In the genomic region with DNA sequence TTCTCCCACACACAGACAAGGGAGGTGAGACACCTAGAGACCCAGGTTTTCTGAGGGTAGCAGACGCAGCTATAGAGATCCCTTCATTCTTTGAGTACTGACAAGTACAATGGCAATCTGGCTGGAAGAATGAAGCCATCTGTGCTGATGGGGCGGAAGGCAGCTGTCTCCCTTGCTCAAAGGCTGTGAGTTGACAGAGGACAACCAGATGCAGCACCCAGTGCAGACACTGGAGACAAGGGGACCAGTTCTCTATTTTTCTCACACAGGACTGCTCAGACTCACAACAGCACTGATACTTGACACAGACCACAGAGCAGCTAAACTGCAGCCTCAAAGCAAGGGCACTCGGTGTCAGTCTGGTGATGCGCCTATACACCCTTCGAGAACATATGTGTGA, we compare ENCODE assay signal across 9 mouse cellular contexts. TPM values are rescaled to one million over a fixed set of nuclear protein-coding genes. Genes with fewer than 3 reads are reported as not detected.
DNase-seq lines count a peak whose midpoint lies in the region; ATAC-seq and TF ChIP-seq lines count a peak whose summit lies in the region.
"Had no signal": no experiment of that assay in that cellular context is flagged by ENCODE, and none has a peak within 500 bp of the region (broad histone marks: within the 10 kb centered on the region; RNA-seq: fewer than 3 reads in every experiment).

No protein-coding gene starts in this region.

- peak overlapping the region; percentile 37 for H3K9ac ChIP-seq in forebrain, embryonic 13.5 days
- H3K9ac ChIP-seq in neural tube, embryonic 12.5 days: no peak overlapping the region
- no peak overlapping the region for H3K9ac ChIP-seq in heart, adult 2 months (ENCODE audit: low read depth, low read length)

- intact Hi-C loops in heart, postnatal 10 days (cut with DNase I): no loop called here
- intact Hi-C loops in heart, adult 2 months (cut with DNase I): no loop called here

- peak; percentile 63 for DNase-seq in heart, embryonic 10.5 days (ENCODE audit: low spot score)
- DNase-seq in heart, postnatal 10 days: no peak
- peak; percentile 78 for DNase-seq in layer of hippocampus, adult 9-11 months
- DNase-seq in adrenal gland, adult (ENCODE audit: inconsistent age in 2 of 2, low spot score in 1 of 2): no peak
- DNase-seq in heart, adult 2 months: no peak
- no peak for DNase-seq in T-cell, adult 2 months (ENCODE audit: low spot score)

- peaks cover 93% of the 10 kb centered on the region for H3K27me3 ChIP-seq in heart, embryonic 10.5 days (ENCODE audit: insufficient read depth, poor library complexity, severe bottlenecking)
- peaks cover 51% of the 10 kb centered on the region for H3K27me3 ChIP-seq in forebrain, embryonic 13.5 days
- H3K27me3 ChIP-seq in neural tube, embryonic 12.5 days (replicated peaks): peaks cover 32% of the 10 kb centered on the region
- H3K27me3 ChIP-seq in heart, adult 2 months (ENCODE audit: control insufficient read depth, insufficient read depth, low read length): peaks cover 14% of the 10 kb centered on the region

- WGBS in heart, embryonic 10.5 days: 55% methylated on average over 5 of the region's 5 CpGs
- whole genome bisulfite sequencing in forebrain, embryonic 13.5 days: 51% methylated on average over 5 of the region's 5 CpGs
- 47% methylated on average over 5 of the region's 5 CpGs for WGBS in neural tube, embryonic 12.5 days
- 59% methylated on average over 5 of the region's 5 CpGs for WGBS in heart, adult 2 months

- no peak for TF ChIP-seq POLR2A in heart, adult 2 months (IDR thresholded peaks at IDR 0.05; ENCODE audit: insufficient read depth, low read depth, low read length)

- ATAC-seq in forebrain, embryonic 13.5 days: no peak
- no peak for ATAC-seq in neural tube, embryonic 12.5 days (ENCODE audit: low FRiP score, low read depth)

- H3K4me3 ChIP-seq in heart, embryonic 10.5 days: no peak overlapping the region
- peak overlapping the region; percentile 57 for H3K4me3 ChIP-seq in forebrain, embryonic 13.5 days
- peak overlapping the region; percentile 46 for H3K4me3 ChIP-seq in neural tube, embryonic 12.5 days
- H3K4me3 ChIP-seq in heart, adult 2 months: no peak overlapping the region

- no peaks in the 10 kb centered on the region for H3K36me3 ChIP-seq in heart, embryonic 10.5 days
- no peaks in the 10 kb centered on the region for H3K36me3 ChIP-seq in forebrain, embryonic 13.5 days (ENCODE audit: poor library complexity, severe bottlenecking)
- no peaks in the 10 kb centered on the region for H3K36me3 ChIP-seq in neural tube, embryonic 12.5 days
- H3K36me3 ChIP-seq in heart, adult 2 months (ENCODE audit: control insufficient read depth, insufficient read depth, low read length): no peaks in the 10 kb centered on the region

- H3K79me2 ChIP-seq in heart, adult 2 months (replicated peaks; ENCODE audit: control insufficient read depth, insufficient read depth, low read length): no peaks in the 10 kb centered on the region

- H3K4me2 ChIP-seq in forebrain, embryonic 13.5 days: peak overlapping the region; percentile 92
- peak overlapping the region; percentile 93 for H3K4me2 ChIP-seq in neural tube, embryonic 12.5 days (replicated peaks)

- no peak overlapping the region for H3K27ac ChIP-seq in heart, embryonic 10.5 days
- peak overlapping the region; percentile 45 for H3K27ac ChIP-seq in forebrain, embryonic 13.5 days
- no peak overlapping the region for H3K27ac ChIP-seq in neural tube, embryonic 12.5 days
- H3K27ac ChIP-seq in heart, adult 2 months: no peak overlapping the region

- TF ChIP-seq EP300 in heart, adult 2 months (IDR thresholded peaks at IDR 0.05; ENCODE audit: insufficient read depth, low read depth, low read length): no peak

- TF ChIP-seq CTCF in heart, adult 2 months (IDR thresholded peaks at IDR 0.05): no peak

- H3K4me1 ChIP-seq in heart, embryonic 10.5 days: peaks cover 32% of the 10 kb centered on the region
- H3K4me1 ChIP-seq in forebrain, embryonic 13.5 days: peaks cover 32% of the 10 kb centered on the region
- H3K4me1 ChIP-seq in neural tube, embryonic 12.5 days: peaks cover 30% of the 10 kb centered on the region
- no peaks in the 10 kb centered on the region for H3K4me1 ChIP-seq in heart, adult 2 months (ENCODE audit: control insufficient read depth, insufficient read depth, low read length)

- H3K9me3 ChIP-seq in heart, embryonic 10.5 days: peaks cover 5% of the 10 kb centered on the region; the same call in 1 of the 2 replicates
- peaks cover 3% of the 10 kb centered on the region; the same call in 1 of the 2 replicates for H3K9me3 ChIP-seq in forebrain, embryonic 13.5 days (replicated peaks)
- no peaks in the 10 kb centered on the region for H3K9me3 ChIP-seq in neural tube, embryonic 12.5 days

RNA-seq across cellular contexts. Expression of gene Shisa7, which starts 2.4 kb away (rescaled TPM):
- polyA plus RNA-seq in heart, embryonic 10.5 days (2016; fragmentation: Nextera tagmentation; extraction: Ambion mirVana): 0.14 TPM in 1 of 2 replicates, not detected in the other
- under 1 TPM in 1 of 2 experiments, not detected in 1; 0.15 TPM for total RNA-seq in heart, postnatal 10 days (2021)
- polyA plus RNA-seq in forebrain, embryonic 13.5 days (2015; fragmentation: Nextera tagmentation; extraction: Ambion mirVana): 5.6 and 7.1 TPM in 2 replicates
- polyA plus RNA-seq in neural tube, embryonic 12.5 days (2016; fragmentation: Nextera tagmentation; extraction: Ambion mirVana): 6.0 and 6.5 TPM in 2 replicates
- under 1 TPM in 1 of 2 experiments, not detected in 1; 0.07 TPM for total RNA-seq in heart, adult 2 months (2021)
- 0.09 and 0.12 TPM in 2 replicates for polyA plus RNA-seq in heart, adult 2 months (2012; rRNA removed)
- total RNA-seq: monocyte, adult 5-6 weeks had no signal

RNA-seq across cellular contexts. Expression of gene Isoc2b, which starts 28.0 kb away (rescaled TPM):
- 3.9 TPM in 2 replicates for polyA plus RNA-seq in heart, embryonic 10.5 days (2016; fragmentation: Nextera tagmentation; extraction: Ambion mirVana)
- 1 to 10 TPM; 3.6 to 4.7 TPM for total RNA-seq in heart, postnatal 10 days (2021)
- 2.7 and 3.4 TPM in 2 replicates for polyA plus RNA-seq in forebrain, embryonic 13.5 days (2015; fragmentation: Nextera tagmentation; extraction: Ambion mirVana)
- polyA plus RNA-seq in neural tube, embryonic 12.5 days (2016; fragmentation: Nextera tagmentation; extraction: Ambion mirVana): 4.8 and 5.4 TPM in 2 replicates
- total RNA-seq in heart, adult 2 months (2021): 1 to 10 TPM; 3.5 to 3.8 TPM
- polyA plus RNA-seq in heart, adult 2 months (2012; rRNA removed): 10.0 and 10.3 TPM in 2 replicates

RNA-seq across cellular contexts. Expression of gene Ube2s, which starts 29.7 kb away (rescaled TPM):
- 337 and 447 TPM in 2 replicates for polyA plus RNA-seq in heart, embryonic 10.5 days (2016; fragmentation: Nextera tagmentation; extraction: Ambion mirVana)
- total RNA-seq in heart, postnatal 10 days (2021): 100 to 1,000 TPM; 149 to 152 TPM
- polyA plus RNA-seq in forebrain, embryonic 13.5 days (2015; fragmentation: Nextera tagmentation; extraction: Ambion mirVana): 398 and 454 TPM in 2 replicates
- 380 and 386 TPM in 2 replicates for polyA plus RNA-seq in neural tube, embryonic 12.5 days (2016; fragmentation: Nextera tagmentation; extraction: Ambion mirVana)
- 10 to 100 TPM; 85.1 to 99.1 TPM for total RNA-seq in heart, adult 2 months (2021)
- 167 and 265 TPM in 2 replicates for polyA plus RNA-seq in heart, adult 2 months (2012; rRNA removed)

RNA-seq across cellular contexts. Expression of gene Isoc2a, which starts 34.9 kb away (rescaled TPM):
- 1.3 TPM in 2 replicates for polyA plus RNA-seq in heart, embryonic 10.5 days (2016; fragmentation: Nextera tagmentation; extraction: Ambion mirVana)
- 10 to 100 TPM; 15.8 to 16.3 TPM for total RNA-seq in heart, postnatal 10 days (2021)
- 0.63 and 0.77 TPM in 2 replicates for polyA plus RNA-seq in forebrain, embryonic 13.5 days (2015; fragmentation: Nextera tagmentation; extraction: Ambion mirVana)
- 0.91 and 0.93 TPM in 2 replicates for polyA plus RNA-seq in neural tube, embryonic 12.5 days (2016; fragmentation: Nextera tagmentation; extraction: Ambion mirVana)
- 10 to 100 TPM; 48.9 to 55.5 TPM for total RNA-seq in heart, adult 2 months (2021)
- 29.3 and 30.6 TPM in 2 replicates for polyA plus RNA-seq in heart, adult 2 months (2012; rRNA removed)

RNA-seq across cellular contexts. Expression of gene Rpl28, which starts 49.4 kb away (rescaled TPM):
- polyA plus RNA-seq in heart, embryonic 10.5 days (2016; fragmentation: Nextera tagmentation; extraction: Ambion mirVana): 314 and 329 TPM in 2 replicates
- total RNA-seq in heart, postnatal 10 days (2021): 100 to 1,000 TPM; 630 to 679 TPM
- 244 and 284 TPM in 2 replicates for polyA plus RNA-seq in forebrain, embryonic 13.5 days (2015; fragmentation: Nextera tagmentation; extraction: Ambion mirVana)
- 311 and 322 TPM in 2 replicates for polyA plus RNA-seq in neural tube, embryonic 12.5 days (2016; fragmentation: Nextera tagmentation; extraction: Ambion mirVana)
- total RNA-seq in heart, adult 2 months (2021): 100 to 1,000 TPM; 492 to 575 TPM
- polyA plus RNA-seq in heart, adult 2 months (2012; rRNA removed): 135 and 202 TPM in 2 replicates

Comparison
In these comparisons a context has a peak if more than half of its experiments do, and no peak if none do; other contexts are left out.
1. DNase-seq: peak in heart, embryonic 10.5 days (single experiment) and layer of hippocampus, adult 9-11 months (single experiment); none in heart, postnatal 10 days (0 of 2), adrenal gland, adult (0 of 2), heart, adult 2 months (0 of 2) and T-cell, adult 2 months (single experiment).
2. H3K4me3 ChIP-seq: peak in forebrain, embryonic 13.5 days (single experiment) and neural tube, embryonic 12.5 days (single experiment); none in heart, embryonic 10.5 days (single experiment) and heart, adult 2 months (single experiment).